Mouse (Mus musculus) lung, postnatal 25 days (tissue): ENCODE measurements around the gene Decr2.
A peak's percentile ranks its signal among the peaks of the same experiment; 100 is the strongest.
"Not testable (repeated sequence)": the region's sequence is repeated elsewhere in the genome, so short reads cannot be mapped to it uniquely, and the experiment has no call there.

Experiments used
- DNase-seq: peaks from one replicate; pipeline ENCODE4 v3.0.0; 2022; ENCODE audit warnings: low spot score

Decr2 gene

DNA sequence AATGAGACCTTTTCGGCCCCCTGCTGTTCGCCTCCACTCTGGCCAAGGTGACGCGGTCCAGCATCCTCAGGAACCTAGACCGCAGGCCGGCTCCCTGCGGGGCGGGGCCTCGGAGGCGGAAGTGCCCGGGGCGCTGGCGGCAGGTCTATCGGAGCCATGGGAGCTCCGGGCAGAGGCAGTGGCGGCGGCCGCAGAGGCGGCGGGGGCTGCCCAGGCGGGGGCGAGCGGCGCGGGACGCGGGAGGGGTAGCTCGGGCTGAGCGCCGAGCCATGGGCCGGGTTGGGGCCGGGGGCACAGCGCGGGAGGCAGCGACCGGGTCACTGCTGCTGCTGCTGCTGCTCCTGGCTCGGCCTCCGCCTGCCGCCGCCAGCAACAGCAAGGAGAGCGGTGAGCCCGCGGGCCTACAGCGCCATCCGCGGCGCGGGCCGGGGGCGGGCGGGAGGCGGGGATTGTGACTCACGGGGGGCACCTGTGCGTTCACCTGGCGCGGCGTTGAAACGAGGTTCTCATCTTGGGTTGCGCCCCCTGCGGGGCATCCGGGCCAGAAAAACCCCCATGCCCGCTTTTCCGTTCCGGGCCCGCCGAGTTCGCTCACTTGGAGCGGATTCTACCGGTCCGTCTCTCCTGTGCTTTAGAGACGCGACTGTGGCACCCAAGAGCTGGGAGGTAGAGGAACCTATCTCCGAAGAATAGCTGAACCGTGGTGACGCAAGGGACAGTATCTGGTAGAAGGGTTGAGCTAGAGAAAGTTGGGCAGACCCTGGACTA, 23.2 kb upstream of the Decr2 start, which contains the start of gene Tmem8:
TSS of gene Tmem8 (plus strand) at position 119 of the 768 bp plus-strand sequence.
- DNase-seq: peak; percentile 75

DNA sequence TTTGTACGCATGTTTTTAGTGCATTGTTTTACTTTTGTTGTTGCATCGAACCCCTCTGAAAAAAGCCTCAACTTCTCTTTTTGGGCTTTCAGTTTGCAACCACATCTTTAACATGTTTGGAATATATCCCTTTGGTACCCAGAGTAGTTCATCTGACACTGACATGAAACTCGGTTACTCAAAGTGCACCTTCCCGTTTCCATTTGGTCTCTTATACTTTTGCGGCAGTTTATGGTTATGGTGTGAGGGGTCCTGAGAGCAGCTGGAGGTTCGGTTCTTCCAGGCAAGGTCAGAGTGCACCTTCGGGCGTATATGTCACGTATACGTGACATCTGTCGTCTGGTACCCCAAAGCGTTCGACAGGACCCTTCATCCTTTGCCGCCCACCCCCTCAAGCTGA, 22.6 kb upstream of the Decr2 start:
- DNase-seq: no peak

DNA sequence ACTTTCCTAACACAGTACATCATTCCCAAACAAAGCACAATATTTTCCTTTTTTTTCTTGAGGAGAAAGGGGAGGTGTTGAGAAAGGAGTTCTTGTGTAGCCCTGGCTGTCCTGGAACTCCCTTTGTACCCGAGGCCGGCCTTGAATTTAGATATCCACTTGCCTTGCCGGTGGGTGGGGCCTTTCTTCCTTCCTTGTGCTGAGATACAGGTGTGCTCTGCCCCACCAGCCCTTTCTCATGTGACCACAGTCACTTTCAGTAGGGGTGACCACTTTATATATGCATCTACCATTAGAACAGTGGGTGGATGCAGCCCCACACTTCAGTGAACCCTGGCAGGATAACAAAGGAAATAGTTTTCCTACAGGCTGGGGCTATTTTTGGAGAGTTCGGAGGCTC, 21.6 kb upstream of the Decr2 start:
- DNase-seq: no peak

DNA sequence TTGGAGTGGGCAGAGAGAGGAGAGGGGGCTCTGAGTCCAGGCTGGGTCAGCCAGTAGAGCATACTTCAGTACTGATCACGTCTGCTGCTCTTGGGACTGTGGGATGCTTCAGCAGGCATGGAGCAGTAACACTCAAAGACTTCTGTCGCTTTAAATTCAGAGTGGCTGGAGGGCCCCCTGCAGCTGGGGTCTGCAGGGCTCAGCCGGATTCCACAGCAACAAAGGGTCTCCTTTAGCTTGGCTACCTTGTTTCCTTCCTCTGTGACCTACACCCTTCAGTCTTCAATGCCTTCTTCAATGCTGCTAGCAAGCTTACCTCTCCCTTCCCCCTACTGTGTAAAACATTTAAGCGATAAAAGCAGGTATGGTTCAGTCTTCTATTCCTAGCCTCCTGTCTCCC, 20.9 kb upstream of the Decr2 start:
- no peak for DNase-seq

DNA sequence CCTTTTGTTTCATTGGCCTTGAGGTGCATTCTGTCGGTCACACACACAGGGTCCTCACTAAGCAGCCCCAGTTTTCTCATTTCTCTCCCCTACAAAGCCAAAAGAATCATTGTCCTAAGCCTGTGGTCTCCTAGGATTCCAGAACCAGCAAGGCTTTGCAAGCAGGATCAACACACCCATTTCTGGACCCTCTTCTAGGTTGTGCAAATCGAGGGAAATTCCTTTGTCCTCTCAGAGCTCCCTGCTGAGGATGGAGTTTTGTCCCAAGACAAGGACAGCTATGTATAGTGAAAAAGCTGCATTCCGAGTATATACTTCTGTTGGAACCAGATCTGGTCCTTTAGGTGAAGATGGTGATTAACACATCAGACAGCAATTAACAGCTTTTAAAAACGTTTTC, 20.0 kb upstream of the Decr2 start:
- no peak for DNase-seq

DNA sequence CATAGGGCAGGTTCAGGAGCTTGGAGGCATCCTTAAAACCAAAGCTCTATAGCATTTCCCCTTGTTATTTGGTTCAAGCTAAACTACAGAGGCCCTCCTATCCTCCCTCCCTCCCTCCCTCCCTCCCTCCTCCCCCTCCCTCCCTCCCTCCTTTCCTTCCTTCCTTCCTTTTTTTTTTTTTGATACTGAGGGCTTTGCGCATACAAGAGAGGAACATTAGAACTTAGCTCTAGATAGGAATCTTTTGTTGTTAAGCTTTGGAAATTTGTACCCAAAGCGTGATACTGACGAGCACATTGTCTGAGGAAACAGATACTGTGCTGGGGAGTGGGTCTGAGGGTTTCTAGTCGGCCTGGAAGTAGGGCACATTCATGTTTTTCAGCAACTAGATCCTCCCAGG, 15.5 kb upstream of the Decr2 start:
- DNase-seq: no peak

DNA sequence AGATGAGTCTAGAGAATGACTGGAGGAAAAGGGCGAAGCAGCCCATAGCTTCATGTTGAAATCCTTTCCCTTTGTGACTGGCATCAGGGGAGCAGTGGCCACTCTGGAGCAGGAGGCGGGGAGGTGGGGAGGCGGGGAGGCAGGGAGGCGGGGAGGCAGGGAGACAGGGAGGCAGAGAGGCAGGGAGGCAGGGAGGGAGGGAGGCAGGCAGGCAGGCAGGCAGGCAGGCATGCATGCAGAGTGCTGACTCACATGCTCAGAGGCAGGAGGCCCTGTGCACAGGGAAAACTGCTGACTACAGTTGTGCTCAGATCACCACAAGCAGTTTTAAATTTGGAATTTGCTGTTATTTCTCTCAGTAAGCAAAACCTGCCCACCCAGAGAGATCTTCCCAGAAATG, 11.3 kb upstream of the Decr2 start:
- DNase-seq: no peak

DNA sequence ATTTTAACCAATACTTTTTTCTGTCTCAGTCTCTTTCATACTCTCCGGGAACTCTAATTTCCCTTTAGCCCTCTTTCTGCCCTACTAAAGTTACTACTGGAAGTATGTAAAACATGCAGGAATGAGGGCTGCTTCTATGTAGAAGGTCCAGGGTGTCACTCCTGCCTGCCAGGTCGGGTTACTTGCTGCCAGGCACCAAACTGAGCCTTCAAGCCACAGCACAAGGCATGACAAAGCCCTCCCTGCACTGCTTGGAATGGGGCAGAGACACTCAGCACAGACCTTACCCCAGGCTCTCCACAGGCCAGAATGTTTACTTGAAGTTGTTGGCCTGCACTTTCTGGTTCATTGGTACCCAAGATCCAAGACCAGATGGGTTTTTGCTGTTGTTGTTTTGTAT, 10.0 kb upstream of the Decr2 start:
- DNase-seq: no peak

DNA sequence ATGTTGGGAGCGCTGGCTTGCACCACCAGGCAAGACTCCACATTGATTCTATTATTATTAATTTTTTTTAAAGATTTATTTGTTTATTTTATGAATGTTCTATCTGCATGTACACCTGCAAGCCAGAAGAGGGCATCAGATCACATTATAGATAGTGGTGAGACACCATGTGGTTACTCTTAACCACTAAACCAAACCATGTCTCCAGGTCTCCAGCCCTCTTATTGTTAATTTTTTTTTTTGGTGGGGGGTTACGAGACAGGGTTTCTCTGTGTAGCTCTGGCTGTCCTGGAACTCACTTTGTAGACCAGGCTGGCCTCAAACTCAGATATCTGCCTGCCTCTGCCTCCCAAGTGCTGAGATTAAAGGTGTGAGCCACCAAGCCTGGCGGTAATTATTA, 9.2 kb upstream of the Decr2 start:
- DNase-seq: not testable (repeated sequence)

DNA sequence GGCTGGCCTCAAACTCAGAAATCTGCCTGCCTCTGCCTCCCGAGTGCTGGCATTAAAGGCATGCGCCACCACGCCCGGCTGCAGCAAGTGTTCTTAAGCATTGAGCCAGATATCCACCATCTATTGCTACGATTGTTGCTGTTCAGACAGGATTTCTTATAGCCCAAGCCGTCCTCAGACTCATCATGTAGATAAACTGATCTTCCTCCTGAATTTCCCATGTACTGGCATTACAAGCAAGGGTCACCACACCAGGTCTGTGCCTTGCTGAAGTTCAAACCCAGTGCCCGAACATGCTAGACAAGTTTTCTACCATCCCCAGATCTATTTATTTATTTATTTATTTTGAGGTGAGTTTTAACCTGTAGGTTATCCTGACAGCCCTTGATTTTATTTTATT, 8.3 kb upstream of the Decr2 start:
- DNase-seq: no peak

DNA sequence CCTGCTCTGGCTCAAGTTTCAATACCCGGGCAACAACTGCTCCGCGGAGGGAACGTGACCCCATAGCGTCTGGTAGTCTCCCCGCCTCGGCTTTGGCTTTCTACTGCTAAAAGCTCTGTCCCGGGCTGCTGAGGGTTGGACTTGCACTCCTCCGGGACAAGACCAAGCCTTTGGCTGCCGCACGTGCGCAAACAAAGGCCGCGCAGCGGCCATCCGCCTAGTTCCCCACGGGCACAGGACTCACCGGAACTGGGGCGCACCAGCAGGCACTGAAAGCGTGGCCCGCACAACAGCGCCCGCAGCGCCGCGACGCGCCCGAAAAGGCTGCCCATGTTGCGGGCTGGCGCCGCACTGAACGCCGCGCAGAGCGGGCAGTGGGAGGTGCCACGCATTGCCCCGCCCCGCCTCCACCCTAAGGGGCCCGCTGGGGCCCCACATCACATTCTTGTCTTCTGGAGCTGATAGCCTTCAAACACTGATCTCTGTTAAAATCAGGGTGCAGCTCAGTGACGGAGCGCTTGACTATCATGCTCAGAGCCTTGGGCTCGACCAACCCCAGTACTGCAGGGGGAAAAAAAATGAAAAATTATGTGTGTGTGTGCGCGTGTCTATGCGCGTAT, 5.1 kb upstream of the Decr2 start, which contains the start of gene Nme4:
TSS of gene Nme4 (minus strand) at position 482 of the 620 bp plus-strand sequence.
- DNase-seq: no peak

DNA sequence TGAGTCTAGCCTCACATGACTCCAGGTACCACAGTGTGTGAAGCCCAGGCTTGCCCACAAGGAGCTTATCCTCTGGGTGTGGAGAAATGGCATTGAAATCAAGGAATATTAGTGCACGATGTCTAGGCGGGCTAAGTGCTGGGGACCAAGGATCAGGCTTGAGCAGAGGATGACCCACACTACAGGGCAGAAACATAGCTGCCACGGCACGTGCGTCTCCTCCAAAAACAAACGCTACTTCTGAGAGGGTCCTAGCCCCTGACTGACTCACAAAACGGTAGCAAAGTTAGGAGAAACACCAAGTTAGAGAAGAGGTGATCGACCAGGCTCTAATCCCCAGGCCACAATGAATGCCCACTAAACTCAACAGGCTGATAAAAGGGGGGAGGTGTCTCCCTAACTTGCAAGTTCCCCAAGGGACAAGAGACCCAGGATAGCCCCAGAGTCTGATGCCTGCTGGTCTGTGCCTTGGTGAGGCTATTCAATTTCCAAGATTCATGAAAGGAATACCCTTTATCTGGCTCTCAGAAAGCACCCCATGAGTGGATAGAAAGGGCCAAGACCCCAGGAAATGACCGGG, 4.5 kb upstream of the Decr2 start:
- DNase-seq: no peak

DNA sequence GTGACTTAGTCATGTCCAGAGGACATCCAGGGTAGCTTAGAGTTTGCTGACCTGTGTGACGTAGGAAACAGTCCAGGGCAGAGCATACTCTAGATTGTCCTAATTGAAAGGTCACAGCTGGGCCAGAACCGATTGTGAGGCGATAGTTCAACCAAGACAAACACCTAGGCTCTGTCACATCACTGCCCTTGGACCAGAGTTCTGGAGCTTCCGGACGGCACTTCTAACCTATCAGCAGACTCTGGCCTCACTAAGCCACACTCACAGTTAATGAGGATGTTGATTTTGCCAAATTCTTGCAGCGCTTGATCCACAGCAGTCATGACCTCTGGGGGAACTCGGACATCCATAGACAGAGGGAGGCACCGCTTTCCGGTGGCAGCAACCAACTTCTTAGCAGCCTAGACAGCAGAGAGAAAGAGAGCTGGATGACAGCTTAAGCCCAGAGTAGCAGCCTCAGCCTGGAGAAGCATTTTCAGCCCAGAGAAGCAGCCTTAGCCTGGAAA, 3.0 kb downstream of the Decr2 start:
- DNase-seq: no peak

DNA sequence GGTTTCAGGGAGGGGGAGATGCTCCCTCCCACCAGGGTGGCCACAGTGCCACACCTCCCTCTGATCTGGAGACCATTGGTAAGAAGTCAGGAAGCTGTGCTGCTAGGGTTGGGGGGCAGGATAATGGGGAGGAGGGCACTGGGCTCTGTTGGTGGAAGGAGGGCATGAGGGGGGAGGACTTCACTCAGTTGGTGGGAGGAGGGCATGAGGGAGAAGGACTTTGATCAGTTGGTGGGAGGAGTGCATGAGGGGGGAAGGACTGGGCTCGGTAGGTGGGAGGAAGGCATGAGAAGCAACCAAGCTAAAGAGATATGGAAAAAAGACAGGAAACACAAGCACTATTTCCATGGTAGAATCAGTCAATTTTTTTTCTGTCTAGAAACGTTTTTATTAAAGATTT, 9.3 kb downstream of the Decr2 start:
- no peak for DNase-seq

DNA sequence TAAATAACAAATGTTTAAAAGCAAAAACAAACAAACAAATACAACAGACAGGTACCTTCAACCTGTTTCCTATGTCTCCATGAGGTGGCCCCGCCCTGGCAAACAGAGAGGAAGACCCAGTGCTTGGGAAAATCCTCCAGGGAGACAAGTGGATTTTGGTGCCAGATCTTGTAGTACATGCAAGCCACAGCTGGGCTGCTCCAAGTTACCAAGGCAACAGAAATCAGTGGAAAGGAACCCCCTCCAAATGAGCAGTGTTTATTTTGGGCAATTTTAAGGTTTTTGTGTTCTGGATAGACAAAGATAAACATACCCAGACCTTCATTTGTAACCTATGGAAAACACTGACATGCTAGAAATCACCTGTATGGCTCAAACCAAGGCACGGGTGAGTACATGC, 11.3 kb downstream of the Decr2 start:
- no peak for DNase-seq

DNA sequence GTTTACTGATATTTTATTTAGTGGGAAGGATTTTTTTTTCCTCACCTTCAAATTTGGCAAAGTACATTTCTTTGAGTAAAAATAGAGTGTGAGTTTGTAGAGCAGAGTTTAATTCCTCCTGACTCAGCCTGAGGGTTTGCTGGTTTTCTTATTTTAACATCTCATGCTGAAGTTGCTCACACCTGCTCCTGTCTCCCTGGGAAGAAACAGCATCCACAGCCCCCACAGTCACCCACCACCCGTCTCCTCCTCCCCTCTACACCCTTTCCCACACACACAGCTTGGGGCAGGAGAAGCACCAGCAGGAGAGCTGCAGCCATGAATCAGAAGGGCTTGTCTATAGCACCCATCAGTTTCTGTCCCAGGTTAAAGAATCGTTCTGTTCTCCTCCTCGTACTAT, 14.9 kb downstream of the Decr2 start:
- no peak for DNase-seq

DNA sequence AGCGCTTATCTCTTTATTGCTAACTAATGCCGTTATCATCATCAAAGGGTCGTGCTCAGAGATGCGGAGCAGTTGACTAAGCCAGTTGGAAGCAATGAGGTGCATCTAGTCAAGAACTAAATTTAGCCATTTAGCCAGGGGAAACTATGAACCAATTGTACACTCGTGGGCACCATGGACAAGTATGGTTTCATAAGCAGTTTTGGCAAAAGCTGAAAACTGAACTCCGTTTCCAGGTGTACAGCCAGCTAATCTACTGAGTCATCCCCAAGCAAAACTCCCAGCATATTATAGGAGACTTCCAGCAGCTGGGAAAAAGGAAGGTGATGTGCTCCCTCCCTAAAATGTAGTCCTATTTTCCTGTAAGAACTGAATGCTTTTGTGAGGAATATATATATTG, 20.0 kb downstream of the Decr2 start:
- DNase-seq: no peak

DNA sequence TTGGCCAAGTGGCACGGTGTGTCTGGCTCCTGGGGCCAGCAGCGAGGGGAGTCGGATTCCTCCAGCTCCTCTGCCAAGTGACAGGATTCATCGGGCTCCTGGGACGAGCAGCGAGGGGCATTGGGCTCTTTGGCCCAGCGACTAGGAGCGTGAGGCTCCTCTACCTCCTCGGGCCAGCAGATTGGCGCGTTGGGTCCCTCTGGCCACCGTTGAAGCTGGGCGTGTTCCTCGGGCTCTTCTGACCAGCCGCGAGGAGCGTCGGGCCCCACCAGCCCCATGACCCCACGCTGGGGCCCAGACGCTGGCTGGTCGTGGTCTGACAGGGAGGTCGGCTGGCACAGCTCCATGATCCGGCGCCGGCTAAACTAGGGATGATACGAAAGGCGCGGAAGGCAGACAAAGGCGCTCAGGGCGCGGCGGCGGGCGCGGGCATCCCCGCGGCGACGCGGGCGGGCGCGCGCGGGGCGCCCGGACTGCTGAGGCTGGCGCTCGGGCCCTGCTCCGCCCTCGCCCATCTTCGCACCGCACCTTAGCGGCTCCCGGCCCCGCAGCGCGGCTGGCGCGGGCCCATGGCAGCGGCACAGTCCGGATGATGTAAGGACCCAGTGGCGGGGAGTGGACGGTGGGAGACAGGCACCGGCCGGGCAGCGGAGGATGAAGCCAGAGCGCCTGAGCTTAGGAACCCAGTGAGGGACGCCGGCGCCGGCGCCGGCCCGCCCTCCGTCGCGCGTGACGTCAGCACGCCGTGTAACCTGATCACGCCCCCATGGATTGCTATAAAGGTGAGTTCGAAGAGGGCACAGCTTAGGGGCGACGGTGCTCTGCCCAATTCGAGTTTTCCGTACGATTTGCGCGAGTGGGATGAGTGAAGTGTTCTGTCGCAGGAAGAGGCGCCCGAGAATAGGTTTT, 21.1 kb downstream of the Decr2 start, which contains the start of gene Rab11fip3:
TSS of gene Rab11fip3 (minus strand) at position 725 of the 909 bp plus-strand sequence.
- peak; percentile 81 for DNase-seq

DNA sequence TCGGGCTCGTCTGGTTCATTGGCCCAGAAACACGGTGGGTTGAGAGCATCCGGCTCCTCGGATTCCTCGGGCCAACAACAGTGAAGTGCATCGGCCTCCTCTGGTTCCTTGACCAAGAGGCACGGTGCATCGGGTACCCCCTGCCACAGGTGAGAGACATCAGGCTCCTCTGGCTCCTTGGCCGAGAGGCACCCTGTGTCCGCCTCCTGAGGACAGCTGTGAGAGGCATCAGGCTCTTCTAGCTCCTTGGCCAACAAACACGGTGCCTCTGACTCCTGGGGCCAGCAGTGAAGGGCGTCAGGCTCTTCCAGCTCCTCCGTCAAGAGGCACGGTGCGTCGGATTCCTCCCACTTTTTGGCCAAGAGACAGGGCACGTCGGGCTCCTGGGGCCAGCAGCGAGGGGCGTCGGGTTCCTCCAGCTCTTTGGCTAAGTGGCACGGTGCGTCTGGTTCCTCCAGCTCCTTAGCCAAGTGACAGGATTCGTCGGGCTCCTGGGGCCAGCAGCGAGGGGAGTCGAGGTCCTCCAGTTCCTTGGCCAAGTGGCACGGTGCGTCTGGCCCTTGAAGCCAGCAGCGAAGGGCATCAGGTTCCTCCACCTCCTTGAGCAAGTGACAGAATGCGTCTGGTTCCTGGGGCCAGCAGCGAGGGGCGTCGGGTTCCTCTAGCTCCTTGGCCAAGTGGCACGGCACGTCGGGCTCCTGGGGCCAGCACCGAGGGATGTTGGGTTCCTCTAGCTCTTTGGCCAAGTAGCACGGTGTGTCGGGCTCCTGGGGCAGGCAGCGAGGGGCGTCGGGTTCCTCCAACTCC, 21.9 kb downstream of the Decr2 start:
- no peak for DNase-seq

DNA sequence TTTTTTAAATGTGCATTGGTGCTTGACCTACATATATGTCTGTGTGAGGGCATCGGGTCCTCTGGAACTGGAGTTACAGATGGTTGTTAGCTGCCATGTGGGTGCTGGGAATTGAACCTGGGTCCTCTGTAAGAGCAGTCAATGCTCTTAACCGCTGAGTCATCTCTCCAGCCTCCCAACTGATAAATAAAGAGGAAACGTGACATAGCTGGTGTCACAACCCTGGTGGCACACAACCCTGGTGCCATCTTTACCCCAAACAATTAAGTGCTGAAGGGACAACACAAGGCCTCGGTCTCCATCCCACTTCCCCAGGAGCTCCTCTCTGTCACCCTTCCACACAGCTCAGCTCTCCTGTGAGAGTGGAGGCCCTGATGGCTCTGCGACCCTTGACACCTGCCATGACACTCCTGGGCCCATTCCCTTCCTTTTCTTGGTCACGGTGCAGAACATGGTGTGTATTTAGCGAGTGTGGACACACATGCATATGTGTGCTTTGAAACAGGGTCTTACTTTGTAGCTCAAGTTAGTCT, 23.6 kb downstream of the Decr2 start:
- DNase-seq: no peak

DNA sequence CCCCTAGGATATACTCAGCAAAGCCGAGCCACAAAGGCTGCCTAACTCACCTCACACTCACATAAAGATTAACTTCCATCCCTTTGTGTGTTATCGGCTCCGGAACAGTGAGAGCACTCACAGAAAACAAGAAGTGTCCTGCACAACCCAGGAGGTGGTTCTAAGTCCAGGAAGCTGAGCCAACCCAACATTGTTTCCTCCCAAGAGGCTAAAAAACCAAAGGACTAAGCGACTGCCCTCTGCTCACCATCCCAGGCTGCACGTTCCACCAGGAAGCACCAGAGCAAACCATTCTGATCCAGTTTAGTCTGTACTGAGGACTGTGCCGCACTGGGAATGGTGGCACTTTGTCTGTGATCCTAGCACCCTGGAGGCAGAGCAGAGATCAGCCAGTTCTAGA, 25.2 kb downstream of the Decr2 start:
- no peak for DNase-seq
